Mouse (Mus musculus) frontal cortex, postnatal 25 days (tissue): Measurements from ENCODE around the gene Slc24a4.

Experiments used
- DNase-seq, 2 experiments: peaks; one replicate each; pipeline ENCODE4 v3.0.0; 2022; ENCODE audit warnings: low spot score in 2 of 2

The Slc24a4 gene

DNA sequence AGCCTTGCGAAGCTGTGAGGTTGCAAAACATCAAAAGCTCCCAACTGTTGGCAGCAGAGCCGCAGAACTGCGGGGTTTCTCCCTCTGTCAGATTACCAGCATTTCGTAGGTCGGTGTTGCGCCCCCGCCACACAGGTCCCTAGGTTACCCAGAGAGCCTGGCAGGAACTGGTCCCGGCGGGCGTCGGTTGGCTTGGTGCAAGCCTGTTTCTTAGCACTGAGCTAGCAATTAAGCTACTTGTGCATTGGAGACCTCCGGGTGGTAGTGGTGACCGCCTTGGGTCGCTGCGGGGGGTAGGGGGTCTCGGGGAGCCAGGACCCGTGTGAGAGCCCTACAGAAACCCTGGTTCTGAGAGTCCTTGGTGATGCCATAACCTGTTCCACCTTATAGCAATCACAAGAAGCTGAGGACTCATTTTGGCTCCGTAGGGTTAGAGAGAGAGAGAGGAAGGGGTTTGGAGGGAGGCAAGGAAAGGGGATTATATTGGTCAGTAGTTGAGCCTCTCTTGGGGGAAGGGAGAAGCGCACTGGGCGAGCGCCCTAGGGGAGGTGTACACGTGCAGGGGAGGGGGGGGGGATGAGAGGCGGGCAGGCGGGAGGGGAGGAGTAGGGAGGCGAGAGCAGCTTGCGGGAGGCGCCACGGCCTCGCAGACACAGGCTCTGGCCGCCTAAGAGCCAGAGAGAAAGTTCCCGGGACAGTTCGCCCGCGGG is at the start of gene Slc24a4:
Gene Slc24a4 (plus strand): TSS at position 653 of the 710 bp plus-strand sequence.
- peak in 1 of 2 experiments; percentile 37 for DNase-seq

DNA sequence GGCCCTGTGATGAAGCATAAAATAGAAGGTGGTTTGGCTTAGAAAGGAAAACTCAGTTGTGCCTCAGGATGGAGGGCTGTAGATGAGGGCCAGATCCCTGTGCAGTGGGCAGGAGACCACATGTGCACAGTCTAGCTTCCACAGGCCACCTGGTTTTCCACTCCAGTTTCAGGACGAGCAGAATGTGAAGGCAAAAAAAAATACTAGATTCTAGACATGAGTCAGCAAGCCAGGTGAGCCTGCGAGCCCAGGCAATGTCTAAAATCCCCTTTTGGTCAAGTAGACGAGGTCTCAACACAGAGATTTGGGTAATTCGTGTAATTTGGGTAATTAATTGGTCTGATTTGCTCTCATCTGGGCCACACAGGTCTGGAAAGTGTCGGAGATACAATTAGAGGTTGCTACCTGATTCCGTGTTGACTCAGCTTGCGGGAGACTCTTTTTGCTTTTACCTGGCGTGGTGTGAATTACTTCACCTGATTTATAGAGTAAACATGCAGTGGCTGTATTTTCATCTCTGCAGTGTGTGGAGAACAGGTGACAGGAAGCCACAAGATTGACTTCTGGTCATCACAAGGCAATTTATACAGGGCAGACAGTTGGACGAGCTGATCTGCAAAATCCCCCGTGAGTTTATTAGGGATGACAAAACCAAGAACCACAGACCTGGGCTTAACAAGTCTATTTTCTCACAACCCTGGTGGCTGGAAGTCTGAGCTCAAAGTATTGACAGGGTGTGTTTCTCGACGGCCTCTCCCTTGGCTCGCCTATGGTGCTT is 45.7 kb upstream of the Slc24a4 start:
- no peak for DNase-seq

- DNase-seq: no peak
Observed at GRCm38 (mm10) chr12:102090535-102090934, 38.0 kb upstream of the Slc24a4 start.

- DNase-seq: no peak
Observed at GRCm38 (mm10) chr12:102092342-102093094, 36.0 kb upstream of the Slc24a4 start.

DNA sequence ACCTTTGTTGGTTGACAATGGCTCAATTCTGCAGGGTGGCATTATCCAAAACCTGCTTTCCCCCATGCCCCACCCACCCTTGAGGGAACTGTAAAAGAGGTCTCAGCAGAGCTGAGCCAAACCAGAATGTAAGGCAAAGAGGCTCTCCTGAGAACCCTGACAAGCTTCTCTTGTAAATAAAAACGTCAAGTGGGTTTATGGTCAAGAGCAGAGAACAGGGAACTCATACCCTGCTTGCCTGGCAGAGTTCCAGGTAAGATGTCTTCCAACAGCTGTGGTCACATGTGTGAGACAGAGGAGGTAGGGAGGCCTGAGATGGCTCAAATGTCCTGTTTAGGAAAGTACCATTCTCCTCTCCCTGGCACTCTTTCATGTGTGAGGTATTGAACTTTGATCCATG is 22.5 kb upstream of the Slc24a4 start:
- no peak for DNase-seq

- DNase-seq: no peak
Observed at GRCm38 (mm10) chr12:102108851-102109250, 19.7 kb upstream of the Slc24a4 start.

- DNase-seq: no peak
Observed at GRCm38 (mm10) chr12:102112491-102112890, 16.0 kb upstream of the Slc24a4 start.

GRCm38 (mm10) chr12:102112901-102113300 is 15.6 kb upstream of the Slc24a4 start:
- no peak for DNase-seq

DNA sequence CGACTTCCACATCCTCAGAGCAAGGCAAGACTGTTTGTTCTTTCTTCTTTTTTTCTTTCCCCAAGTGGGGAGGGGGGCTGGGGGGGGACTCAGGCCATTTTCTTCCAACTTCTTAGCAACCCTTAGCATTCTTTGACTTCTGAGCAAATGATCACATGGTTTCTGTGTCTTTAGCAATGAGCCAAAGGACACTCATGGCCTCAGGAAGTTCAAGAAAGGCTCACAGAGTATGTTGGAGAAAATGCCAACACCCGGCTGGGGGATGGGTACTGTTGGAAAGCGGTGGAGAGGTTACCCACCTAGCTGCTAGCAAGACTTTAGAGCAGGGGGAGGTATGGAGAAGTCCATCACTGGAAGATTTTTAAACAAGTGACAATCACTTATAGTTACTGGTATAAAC is 15.1 kb upstream of the Slc24a4 start:
- no peak for DNase-seq

- DNase-seq: no peak
Observed at GRCm38 (mm10) chr12:102116580-102116979, 12.0 kb upstream of the Slc24a4 start.

- DNase-seq: no peak
Observed at GRCm38 (mm10) chr12:102118014-102118413, 10.5 kb upstream of the Slc24a4 start.

- DNase-seq: no peak
Observed at GRCm38 (mm10) chr12:102127601-102128000, 932 bp upstream of the Slc24a4 start.

DNA sequence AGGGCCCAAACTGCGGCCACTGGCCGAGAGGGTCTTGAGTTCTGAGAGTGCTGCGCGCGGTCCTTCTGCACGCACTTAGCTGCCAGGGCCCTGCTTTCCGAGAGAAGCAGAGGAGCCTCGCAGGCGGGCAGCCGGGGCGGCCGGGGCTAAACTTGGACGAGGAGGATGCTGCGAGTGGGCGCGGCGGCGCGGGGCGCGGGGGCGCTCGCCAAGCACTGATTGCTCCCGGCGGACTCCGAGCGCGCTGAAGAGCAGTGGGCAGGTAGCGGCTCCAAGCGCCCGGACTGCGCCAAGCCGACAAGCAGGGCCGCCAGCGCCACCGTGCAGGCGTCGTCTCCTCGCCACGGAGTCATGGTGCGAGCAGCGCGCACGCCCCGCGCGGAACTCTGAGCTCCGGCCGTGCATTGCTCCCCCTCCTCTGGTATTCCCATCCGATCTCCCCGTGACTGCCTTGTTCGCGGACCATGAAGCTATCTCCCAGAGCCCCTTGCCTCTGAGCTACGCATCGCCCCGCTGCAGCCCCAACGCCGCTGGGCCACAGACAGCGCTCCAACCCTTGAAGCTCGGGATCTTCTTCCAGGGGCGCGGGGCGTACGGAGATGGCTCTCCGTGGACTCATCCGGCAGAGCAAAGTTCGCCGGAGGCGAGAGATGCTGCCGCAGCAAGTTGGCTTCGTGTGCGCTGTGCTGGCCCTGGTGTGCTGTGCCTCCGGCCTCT is 416 bp downstream of the Slc24a4 start:
- peak; percentile 59 to 69 for DNase-seq

DNA sequence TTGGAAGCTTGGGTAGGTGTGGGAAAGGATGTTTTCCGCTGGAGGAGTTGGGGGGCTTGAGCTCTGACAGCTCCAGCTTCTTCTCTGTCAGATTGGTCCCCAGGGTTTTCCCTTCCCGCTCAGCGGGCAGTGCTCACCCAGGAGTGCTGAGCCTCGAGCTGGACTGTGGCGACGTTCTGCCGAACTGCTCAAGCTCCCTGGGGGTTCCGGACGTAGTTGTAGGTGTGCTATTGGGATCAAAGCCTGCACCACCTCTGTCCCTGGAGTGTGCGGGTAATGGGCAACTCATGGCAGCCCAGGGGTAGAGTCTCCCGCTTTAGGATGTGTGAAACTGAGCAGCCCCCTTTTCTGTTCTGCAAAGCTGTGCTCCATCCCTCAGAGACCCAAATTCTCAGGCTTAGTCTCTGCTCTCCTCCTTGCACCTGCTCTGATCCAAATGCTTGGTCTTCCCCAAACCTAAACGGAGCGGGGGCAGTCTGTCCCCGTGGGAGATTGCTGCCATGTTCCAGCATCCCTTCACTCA is 1.0 kb downstream of the Slc24a4 start:
- no peak for DNase-seq

DNA sequence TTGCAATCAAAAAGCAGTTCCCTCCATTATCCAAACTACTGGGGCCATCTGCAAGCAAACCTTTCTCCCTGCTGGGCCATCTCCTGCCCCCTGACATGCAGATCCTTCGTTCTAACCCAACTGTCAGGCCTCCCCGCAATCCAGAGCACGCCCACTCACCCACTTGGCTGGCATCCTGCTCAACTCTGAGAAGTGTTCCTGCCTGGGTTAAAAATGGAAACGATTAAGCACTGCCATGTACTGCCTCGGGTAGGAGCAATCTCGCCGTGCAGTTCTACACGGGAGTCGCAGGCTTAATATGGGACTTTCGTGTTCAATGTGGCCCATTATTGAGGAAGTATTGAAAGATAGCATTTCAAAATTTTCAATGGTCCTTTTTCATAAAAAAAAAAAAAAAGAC is 11.2 kb downstream of the Slc24a4 start:
- peak in 1 of 2 experiments; percentile 31 for DNase-seq

- no peak for DNase-seq
Observed at GRCm38 (mm10) chr12:102141330-102141729, 12.8 kb downstream of the Slc24a4 start.

GRCm38 (mm10) chr12:102147678-102148077 is 19.1 kb downstream of the Slc24a4 start:
- no peak for DNase-seq

- DNase-seq: no peak
Observed at GRCm38 (mm10) chr12:102148746-102149145, 20.2 kb downstream of the Slc24a4 start.

- no peak for DNase-seq
Observed at GRCm38 (mm10) chr12:102151185-102151584, 22.7 kb downstream of the Slc24a4 start.

GRCm38 (mm10) chr12:102153796-102154195 is 25.3 kb downstream of the Slc24a4 start:
- no peak for DNase-seq

GRCm38 (mm10) chr12:102154815-102155214 is 26.3 kb downstream of the Slc24a4 start:
- no peak for DNase-seq
